Mouse (Mus musculus) testis, adult 2 months (tissue): ENCODE results near the gene Adamts20.

ENCODE experiments used
- CTCF ChIP-seq: fragments of 200-500 bp; IDR thresholded peaks from 2 replicates; pipeline ENCODE4 v1.5.1; 2012; ENCODE audit warnings: low read depth, mild to moderate bottlenecking, inconsistent platforms, low read length, moderate library complexity; ENCODE audit not compliant: control insufficient read depth, insufficient read depth, insufficient replicate concordance
- POLR2A ChIP-seq: fragments of 200-500 bp; IDR thresholded peaks from 2 replicates; pipeline ENCODE4 v1.6.1; 2012; ENCODE audit warnings: low read depth, mild to moderate bottlenecking, inconsistent platforms, low read length, moderate library complexity; ENCODE audit not compliant: control insufficient read depth

DNA sequence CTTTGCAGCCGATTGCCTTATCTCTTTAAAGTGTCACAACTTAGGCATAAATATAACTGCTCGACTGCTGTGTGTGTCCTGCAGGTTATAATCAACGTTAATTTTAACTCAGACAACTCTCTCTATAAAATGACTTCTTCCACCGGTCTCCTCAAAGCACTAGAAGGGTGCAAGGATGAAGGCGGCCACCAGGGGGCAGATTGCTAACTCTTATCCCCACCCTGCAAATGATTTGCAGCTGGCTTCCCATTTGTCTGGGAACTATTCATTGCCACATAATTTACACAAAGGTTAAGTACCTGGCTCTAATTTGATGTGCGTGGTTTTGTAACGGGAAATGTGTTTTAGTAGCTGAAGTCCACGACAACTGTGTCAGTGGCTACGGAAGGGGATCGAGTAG lies 122.9 kb downstream of the Adamts20 start:
- peak; percentile 58; the same call in 1 of the 2 replicates for TF ChIP-seq CTCF
- TF ChIP-seq POLR2A, result no peak
